Mouse (Mus musculus) cerebellum, adult 11-12 months (tissue): ENCODE measurements around the gene Rps6ka2.

Experiments used
- DNase-seq: peaks from one replicate; pipeline ENCODE4 v3.0.0; 2022

Rps6ka2 gene

DNA sequence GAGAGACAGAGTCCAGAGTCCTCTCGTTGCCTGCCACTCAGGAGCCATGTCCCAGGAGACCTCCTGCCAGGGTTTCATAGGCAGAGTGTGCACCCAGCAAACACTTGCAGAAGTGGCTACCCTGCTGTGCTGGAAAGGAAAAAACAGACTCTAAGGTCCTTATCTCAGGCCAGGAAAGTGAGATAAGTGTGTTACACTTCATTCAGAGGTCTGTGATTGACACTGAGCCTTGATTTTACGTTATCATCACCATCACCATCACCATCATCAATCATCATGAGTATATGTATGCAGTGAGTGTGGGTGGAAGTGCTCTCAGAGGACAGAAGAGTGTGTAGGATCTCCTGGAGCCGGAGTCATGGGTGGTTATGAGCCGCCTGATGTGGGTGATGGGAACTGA, 51.4 kb downstream of the Rps6ka2 start:
- no peak for DNase-seq

- DNase-seq: no peak
Measured at GRCm38 (mm10) chr17:7222198-7222597, 52.3 kb downstream of the Rps6ka2 start.

- peak; percentile 20 for DNase-seq
Measured at GRCm38 (mm10) chr17:7228545-7228944, 58.6 kb downstream of the Rps6ka2 start.

GRCm38 (mm10) chr17:7231312-7231711, 61.4 kb downstream of the Rps6ka2 start:
- DNase-seq: no peak

- DNase-seq: no peak
Measured at GRCm38 (mm10) chr17:7231790-7232189, 61.9 kb downstream of the Rps6ka2 start.

DNA sequence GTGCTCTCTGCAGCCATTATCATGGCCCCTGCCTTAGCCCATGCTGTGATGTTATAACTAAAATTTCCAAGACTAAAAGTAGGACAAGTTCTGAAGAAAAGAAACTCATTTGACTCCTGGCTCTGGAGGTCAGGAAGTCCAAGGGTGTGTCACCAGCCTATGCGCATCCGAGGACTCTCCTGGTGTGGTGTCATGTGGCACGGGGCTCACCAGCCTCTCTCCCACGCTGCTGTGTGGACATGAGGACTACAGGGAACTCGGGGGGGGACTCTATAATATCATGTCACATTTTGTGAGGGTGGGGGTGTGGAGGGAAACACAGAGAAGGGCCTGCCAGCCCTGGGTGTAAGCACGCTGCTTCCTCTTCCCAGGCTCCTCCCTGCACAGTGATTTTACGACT, 62.5 kb downstream of the Rps6ka2 start:
- no peak for DNase-seq

DNA sequence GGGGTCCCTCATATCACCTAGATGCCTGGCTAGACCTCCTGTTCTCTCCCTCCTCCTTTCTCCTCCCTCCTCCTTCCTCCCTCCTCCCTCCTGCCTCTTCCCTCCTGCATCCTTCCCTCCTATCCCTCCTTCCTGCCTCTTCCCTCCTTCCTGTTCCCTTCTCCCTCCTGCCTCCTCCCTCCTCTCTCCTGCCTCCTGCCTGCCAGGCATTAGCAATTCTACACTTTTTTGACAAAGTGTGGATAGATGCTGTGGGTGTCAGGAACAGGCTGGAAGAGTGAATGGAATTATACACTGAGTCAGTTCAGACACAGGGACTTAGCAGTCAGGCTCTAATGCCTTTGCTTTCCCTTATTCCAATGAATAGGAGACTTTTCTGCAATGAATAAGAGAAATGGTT, 63.3 kb downstream of the Rps6ka2 start:
- DNase-seq: no peak

GRCm38 (mm10) chr17:7237706-7238105, 67.8 kb downstream of the Rps6ka2 start:
- DNase-seq: no peak

DNA sequence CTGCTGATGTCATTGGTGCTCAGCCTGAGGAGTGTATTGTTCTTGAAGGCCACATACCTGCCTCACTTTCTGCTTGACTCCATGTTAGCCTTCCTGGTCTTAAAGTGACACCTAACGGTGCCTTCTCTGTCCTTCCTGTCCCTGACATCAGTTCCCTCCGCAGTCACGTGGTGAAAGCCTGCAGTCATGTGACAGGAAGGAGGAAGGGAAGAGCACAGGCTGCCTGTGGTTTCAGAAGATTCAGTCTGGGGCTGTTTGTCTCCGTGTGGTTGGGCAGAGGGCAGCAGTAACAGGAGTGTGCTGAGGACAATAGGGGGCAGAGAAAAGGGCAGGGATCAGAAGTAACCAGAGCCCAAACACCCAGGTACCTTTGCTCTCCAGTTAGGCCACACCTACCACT, 68.9 kb downstream of the Rps6ka2 start:
- no peak for DNase-seq

- no peak for DNase-seq
Measured at GRCm38 (mm10) chr17:7240526-7240925, 70.6 kb downstream of the Rps6ka2 start.

GRCm38 (mm10) chr17:7245078-7245477, 75.2 kb downstream of the Rps6ka2 start:
- no peak for DNase-seq

DNA sequence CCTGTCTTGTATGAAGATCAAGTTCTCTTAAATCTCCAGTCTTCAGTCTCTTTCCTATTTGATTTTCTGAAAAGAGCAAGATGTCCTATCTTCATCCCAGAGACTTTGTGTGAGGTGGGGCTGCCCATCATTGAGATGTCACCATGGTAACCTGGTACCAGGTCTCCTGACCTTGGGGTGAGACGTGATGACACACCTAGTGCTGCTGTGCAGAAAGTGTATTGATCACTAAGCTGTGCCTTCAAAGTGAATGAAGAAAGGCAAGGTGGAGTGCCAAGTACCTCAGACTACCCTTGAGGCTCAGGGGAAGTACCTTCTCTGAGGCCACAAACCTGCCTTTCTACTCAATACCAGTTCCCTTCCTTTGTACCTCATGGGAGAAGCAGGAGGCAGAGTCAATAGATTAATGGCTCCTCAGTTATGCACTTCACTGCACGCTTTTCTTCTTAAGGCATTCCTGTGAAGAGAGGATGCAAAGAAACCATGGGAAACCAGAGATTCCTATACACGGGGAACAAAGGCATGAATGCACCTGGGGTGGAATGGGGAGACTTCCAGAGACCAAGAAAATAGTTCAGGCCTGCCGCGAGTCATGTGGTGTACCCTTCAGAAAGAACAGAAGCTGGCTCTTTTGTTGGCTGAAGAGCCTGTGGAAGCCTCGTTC, 77.1 kb downstream of the Rps6ka2 start:
- no peak for DNase-seq

DNA sequence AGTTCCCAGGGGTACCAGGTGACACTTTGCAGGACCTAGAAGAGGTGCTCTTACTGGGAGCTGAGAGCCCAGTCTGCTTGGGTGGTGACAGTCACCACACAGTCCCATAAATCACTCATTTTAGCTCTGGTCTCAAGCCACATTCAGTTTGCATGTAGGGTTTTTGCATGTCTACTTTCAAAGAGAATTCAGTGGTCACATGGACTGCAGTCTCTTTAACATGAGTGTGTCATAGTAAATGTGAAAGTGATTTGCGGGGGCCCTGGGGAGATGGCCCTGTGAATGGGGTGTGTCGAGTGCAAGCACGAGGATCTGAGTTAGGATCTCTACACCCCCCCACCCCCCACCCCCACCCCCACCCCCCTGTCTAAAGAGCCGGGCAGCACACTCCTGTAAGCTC, 80.5 kb downstream of the Rps6ka2 start:
- no peak for DNase-seq

DNA sequence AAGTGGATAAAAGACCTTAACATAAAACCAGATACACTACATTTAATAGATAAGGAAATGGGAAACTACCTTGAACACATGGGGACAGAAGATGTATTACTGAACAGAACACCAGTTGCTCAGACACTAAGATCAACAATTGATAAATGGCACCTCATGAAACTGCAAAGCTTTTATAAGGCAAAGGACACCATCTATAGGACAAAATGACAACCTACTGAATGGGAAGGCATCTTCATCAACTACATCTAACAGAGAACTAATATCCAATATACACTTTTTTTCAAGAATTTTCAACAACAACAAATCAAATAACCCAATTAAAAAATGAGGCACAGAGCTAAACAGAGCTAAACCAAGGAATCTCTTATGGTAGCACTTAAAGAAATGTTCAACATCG, 87.3 kb downstream of the Rps6ka2 start:
- no peak for DNase-seq

DNA sequence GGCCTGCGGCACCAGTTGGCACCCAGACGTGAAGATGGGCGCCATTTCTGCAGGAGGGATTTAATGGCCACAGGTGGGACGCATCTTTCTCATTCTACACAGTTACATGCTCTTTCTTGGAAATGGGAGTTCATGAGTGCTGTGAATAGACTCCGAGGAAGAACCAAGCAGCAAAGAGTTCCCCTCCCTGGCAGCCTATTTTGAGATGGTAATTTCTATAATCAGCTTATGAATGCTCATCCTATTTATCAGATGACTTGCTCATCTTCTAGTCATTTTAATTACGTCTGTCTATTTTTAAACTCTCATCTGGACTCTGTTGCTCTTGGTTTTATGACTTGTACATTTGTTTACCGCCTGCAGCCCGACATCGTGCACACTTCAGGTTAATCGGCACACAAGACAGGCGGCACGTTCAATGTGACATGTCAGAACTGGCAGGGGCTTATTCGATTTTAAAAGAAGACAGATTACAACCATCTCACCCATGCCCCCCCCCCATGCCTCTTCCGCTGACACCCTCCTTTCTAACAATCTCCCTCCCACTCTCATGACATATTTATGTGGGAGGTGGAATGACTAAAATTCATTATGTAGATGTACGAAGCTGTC, 88.9 kb downstream of the Rps6ka2 start:
- DNase-seq: no peak

DNA sequence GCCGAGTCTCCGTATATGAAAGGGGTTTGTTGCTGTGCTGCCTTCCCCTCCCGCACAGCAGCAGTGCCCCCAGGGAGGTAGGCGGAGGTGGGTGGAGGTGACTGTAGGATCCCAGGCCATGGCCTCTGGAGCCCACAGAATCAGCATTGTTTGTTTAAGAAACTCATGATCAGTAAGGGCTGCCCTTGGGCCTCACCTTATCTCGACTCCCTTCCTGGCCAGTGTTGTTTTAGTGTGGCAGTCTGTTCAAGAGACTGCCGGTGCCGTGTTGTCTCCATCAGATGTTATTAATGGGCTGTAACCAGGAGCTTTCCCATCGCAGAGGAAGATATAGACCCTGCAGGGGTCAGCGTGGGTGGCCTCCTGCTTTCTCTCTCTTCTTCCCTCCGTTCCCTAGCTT, 90.4 kb downstream of the Rps6ka2 start:
- no peak for DNase-seq

- DNase-seq: no peak
Measured at GRCm38 (mm10) chr17:7262056-7262455, 92.1 kb downstream of the Rps6ka2 start.

DNA sequence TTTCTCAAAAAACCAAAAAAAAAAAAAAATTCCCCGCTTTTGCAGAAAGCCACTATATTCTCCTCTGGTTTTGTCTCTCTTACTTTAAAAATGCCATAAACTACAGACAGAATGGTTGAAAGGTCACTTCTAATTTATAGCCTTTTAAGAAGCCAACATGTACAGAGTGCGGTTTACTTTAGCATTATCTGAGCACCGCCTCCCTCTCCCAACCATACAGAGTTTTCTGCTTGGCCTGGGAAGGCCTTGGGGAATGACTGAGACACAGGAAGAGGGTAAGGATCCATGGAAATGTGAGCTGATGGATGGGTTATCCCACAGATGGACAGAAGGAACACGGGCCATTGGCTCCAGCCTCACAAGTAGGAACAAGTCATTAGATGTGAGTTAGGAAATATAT, 92.7 kb downstream of the Rps6ka2 start:
- no peak for DNase-seq

DNA sequence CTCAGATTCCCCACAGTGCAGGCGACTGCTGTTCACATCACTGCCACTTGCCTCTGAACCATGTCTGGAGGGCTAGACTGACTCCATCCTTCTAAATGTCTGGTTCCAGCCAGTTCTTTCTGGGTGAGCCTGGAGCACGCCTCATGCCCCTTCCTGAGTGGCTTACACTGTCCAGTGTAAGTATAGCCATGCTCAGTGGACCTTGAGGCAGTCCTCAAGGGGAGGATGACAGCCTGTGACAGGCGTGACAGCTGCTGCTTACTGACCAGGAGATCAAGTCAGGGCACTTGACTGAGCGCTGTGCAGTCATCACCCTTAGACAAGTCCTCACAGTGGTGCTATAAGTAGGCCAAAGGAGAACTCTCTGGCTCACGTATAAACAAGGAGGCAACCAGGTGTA, 94.7 kb downstream of the Rps6ka2 start:
- DNase-seq: no peak

DNA sequence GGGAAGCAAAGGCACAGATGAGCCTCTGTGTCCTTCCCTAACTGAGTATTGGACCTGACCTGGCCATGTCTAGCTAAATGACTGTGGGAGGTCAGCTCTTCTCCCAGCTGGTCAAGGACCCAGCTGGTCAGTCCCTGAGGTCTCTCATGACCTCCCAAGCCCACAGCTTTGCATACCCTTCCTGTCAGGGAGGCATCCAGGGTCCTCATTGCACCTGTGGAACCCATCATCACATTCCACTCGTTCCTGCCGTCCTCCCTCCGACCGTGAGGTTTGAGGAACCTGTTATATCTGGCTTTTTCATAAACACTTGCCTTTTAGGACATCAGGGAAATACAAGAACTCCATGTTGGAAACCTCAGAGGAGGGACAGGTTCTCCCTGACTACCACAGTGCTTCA, 95.4 kb downstream of the Rps6ka2 start:
- no peak for DNase-seq

DNA sequence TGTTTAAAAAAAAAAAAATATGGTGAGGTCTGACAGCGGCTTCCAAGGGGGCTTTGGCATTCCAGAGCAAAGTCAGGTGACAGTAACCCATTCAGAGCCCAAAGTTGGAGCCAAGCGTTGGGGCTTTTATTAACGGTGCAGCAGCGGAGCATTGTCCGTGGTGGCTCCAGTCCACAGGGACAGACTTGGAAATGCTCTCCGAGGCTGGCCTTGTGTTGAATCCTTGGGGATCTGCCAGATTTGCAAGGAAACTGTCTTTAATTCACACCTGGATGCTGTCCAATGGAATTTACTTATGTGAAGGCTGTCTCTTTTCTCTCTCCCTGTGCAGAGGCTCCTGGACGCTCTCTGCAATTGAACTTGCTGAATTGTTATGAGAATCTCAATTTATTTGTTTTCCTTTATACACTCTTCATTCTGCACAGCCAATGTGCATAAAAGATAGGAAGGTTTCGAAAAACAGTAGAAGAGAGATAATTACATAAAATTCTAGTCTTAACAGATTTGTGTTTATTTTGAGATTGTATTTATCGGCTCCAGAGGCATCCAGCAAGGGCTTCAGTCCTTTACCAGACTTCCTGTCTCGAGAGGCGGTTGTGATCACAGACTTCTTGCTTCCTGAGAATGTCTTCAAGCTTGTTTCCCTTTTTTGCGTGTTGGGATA, 95.9 kb downstream of the Rps6ka2 start:
- DNase-seq: no peak

DNA sequence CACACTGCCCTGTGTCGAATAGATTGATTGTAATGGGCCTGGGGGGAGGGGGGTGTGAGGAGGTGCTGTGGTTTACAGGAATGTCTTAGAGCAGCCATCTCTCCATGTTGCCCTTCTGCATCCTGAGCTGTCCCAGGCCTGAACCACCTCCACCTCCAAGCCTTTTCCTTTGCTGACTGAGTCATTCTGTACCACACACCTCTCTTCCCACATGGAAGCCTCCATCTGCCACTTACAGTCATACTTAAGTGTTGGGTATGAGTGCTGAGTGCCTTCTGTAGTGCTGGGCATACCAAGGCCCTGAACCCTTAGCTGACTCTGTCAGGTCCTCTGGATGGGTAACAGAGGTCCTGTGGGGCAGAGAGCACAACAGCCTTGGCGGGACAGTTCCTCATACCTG, 97.9 kb downstream of the Rps6ka2 start:
- DNase-seq: no peak

DNA sequence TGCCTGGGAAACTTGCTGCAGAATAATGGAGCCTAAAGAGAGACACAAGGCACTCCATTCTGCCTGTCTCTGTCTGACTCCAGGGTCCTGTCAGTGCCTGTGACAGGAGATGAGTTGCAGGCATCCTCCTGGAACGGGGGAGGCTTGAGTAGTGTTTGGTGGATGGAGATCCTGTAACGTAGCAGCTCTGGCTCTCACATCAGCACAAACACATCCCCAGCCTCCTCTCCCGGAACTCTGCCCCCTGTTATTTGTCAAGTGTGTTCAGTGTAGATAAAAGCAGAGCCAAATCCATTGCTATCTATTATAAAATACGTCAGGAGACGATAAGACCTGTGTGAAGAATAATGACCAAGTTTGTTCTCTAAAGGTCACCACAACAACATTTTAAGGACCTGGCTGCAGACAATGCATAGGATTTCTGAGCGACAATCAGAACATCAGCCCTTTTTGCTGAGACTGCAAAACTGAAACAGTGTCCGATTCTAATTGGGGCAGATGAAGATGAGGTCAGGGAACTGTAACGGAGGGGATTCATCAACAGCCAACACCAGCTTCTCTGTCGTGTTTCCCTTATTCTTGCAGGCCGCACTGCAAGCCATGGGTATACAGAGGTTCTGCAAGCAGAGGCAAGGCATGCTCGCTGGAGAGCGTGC, 99.4 kb downstream of the Rps6ka2 start:
- no peak for DNase-seq

DNA sequence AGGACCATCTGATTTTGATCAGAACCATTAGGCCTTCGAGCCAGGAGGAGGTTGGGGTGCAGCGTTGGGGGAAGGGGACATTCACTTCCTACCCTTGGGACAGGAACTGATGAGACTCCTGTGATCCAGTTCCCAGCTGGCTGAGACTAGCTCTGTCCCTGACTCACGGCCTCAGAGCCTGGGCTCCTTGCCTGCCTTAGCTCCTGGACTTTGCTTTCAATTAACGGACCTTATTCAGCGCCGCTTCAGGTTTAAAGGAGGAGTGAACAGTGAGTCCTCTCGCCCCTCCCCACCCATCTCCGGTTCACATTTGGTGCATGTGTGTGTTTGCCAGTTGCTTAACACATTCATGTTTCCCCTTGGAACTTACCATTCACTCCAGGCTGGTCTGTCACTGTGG, 100.6 kb downstream of the Rps6ka2 start:
- DNase-seq: no peak
